Mouse (Mus musculus) liver, embryonic 12.5 days (tissue): Measurements from ENCODE around the gene Snw1. TPM values are rescaled to one million over a fixed set of nuclear protein-coding genes. Genes with fewer than 3 reads are reported as not detected.
A peak's percentile ranks its signal among the peaks of the same experiment; 100 is the strongest.

Experiments used
- ATAC-seq: fragments of 200-750 bp; cut with Nextera tagmentation; 2 replicates; pipeline ENCODE4 v1.8.0; 2017; ENCODE audit warnings: moderate number of reproducible peaks, mild to moderate bottlenecking, moderate library complexity
- H3K27ac ChIP-seq: fragments of 300-500 bp; sonication (generic); 2 replicates; pipeline ENCODE4 v1.5.1; 2016; ENCODE audit warnings: mild to moderate bottlenecking
- H3K27me3 ChIP-seq: fragments of 300-500 bp; sonication (generic); replicated peaks from 2 replicates; pipeline ENCODE4 v1.6.1; 2016; ENCODE audit warnings: mild to moderate bottlenecking, moderate library complexity
- H3K36me3 ChIP-seq: fragments of 300-500 bp; sonication (generic); 2 replicates; pipeline ENCODE4 v1.6.1; 2016; ENCODE audit warnings: mild to moderate bottlenecking, moderate library complexity
- H3K4me1 ChIP-seq: fragments of 300-500 bp; sonication (generic); 2 replicates; pipeline ENCODE4 v1.6.1; 2016
- H3K4me2 ChIP-seq: fragments of 300-500 bp; sonication (generic); 2 replicates; pipeline ENCODE4 v1.6.1; 2016; ENCODE audit warnings: mild to moderate bottlenecking, moderate library complexity
- H3K4me3 ChIP-seq: fragments of 300-500 bp; sonication (generic); 2 replicates; pipeline ENCODE4 v1.5.1; 2016; ENCODE audit warnings: mild to moderate bottlenecking, moderate library complexity
- H3K9ac ChIP-seq: fragments of 300-500 bp; sonication (generic); 2 replicates; pipeline ENCODE4 v1.6.1; 2016; ENCODE audit warnings: mild to moderate bottlenecking, moderate library complexity
- H3K9me3 ChIP-seq: fragments of 300-500 bp; sonication (generic); replicated peaks from 2 replicates; pipeline ENCODE4 v1.6.1; 2016; ENCODE audit warnings: mild to moderate bottlenecking, moderate library complexity
- WGBS: fragments of 180-500 bp; shearing (Covaris S2); methylation state at CpG from one replicate; pipeline ENCODE4 v1.1.7; 2016; ENCODE audit not compliant: insufficient replicate concordance; 5-methylcytosine and 5-hydroxymethylcytosine counted together
- polyA plus RNA-seq: library from polyadenylated mRNA; unstranded; fragments of >200 nt; fragmentation: Nextera tagmentation; extraction: Ambion mirVana; gene quantifications from 2 replicates; pipeline ENCODE4 v1.2.1, GENCODE M21; 2016

Snw1 gene
- polyA plus RNA-seq, 1 experiment from 2014 or later, result 85.6 TPM

DNA sequence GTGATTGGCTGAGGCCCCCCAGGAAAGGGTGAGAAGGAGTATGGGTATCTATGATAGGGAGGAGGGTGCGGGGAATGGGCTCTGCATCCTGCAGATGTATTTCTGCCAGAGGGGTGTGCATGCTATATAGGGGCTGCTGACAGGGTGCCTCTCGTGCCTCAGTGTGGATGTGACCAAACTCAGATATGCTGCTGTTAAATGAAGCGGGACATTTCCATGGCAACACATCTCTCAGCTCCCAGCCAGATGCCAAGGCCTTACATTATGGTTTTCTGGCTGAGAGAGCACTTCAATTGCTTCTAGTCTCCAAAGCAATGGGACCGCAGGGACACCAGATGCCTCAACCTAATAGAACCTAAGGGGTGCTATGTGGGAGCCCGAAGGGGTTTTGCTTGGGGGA is 53.2 kb downstream of the Snw1 start:
- no peak for ATAC-seq
- no peak overlapping the region for H3K27ac ChIP-seq
- H3K4me2 ChIP-seq, result no peak overlapping the region
- peaks cover 5% of the 10 kb centered on the region for H3K27me3 ChIP-seq
- no peak overlapping the region for H3K9ac ChIP-seq
- H3K9me3 ChIP-seq, result no peaks in the 10 kb centered on the region
- H3K4me1 ChIP-seq, result peaks cover 17% of the 10 kb centered on the region
- 77% methylated on average over 5 of the region's 5 CpGs for WGBS
- H3K4me3 ChIP-seq, result no peak overlapping the region
- H3K36me3 ChIP-seq, result peaks cover 17% of the 10 kb centered on the region

- Histone ChIP-seq H3K27ac (no peak overlapping the region), H3K9me3 (no peaks in the 10 kb centered on the region), H3K4me1 (peaks cover 16% of the 10 kb centered on the region), H3K9ac (no peak overlapping the region), H3K36me3 (no peaks in the 10 kb centered on the region), H3K27me3 (peaks cover 5% of the 10 kb centered on the region), H3K4me2 (no peak overlapping the region), H3K4me3 (no peak overlapping the region)
- ATAC-seq, result peak; percentile 61
- 8% methylated on average over 7 of the region's 7 CpGs for WGBS
These were observed 55.4 kb downstream of the Snw1 start for GRCm38 (mm10) chr12:87416690-87417089.

DNA sequence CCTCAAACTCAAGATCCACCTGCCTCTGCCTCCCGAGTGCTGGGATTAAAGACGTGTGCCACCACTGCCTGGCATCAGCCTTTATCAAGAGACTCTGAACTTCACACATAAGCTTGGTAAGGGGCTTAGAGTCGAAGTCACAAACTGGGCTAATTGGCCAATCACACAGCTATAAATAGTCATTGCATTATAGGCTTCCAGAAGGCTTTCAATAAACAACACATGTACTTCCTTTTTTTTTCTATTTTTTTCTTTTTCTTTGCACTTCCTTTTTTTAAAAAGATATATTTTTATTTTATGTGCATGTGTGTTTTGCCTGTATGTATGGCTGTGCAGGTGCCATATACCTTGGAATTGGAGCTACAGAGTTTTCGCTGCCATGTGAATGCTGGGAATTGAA is 56.7 kb downstream of the Snw1 start:
- Histone ChIP-seq H3K36me3 (no peaks in the 10 kb centered on the region), H3K4me2 (no peak overlapping the region), H3K27me3 (peaks cover 5% of the 10 kb centered on the region), H3K4me3 (no peak overlapping the region), H3K9me3 (no peaks in the 10 kb centered on the region), H3K27ac (no peak overlapping the region), H3K9ac (no peak overlapping the region), H3K4me1 (peaks cover 25% of the 10 kb centered on the region)
- 48% methylated on average over 4 of the region's 4 CpGs for WGBS
- no peak for ATAC-seq

DNA sequence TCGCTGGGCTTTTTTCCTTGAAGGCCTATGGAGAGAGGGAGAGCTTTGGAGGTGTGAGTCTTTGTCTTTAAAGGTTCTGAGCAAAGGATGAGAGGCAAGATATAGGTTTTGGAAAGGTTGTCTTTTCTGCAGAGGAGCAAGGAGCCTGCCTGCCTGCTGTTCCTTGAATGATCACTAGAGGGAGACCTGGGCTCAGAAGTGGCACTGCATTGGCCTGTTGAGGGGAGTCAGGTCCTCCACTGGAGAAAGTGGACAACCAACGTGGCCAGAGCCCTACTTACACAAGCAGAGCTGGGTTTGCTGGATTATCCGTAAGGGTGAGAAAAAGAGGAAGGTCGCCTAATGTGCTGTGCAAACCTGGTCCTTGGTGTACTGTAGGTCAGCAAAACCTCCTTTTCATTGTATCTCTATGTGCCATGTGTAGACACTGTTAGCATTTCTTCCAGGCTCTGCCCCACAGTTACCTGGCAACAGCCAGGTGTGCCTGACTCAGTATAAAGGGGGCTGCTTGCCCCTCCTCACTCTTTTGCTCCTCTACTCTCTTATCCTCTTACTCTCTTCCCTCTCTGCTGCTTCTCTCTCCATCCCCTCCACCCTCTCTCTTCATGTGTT is 58.8 kb downstream of the Snw1 start:
- Histone ChIP-seq H3K27me3 (peaks cover 5% of the 10 kb centered on the region), H3K4me1 (peaks cover 22% of the 10 kb centered on the region), H3K27ac (no peak overlapping the region), H3K4me3 (no peak overlapping the region), H3K36me3 (no peaks in the 10 kb centered on the region), H3K4me2 (no peak overlapping the region), H3K9ac (no peak overlapping the region), H3K9me3 (no peaks in the 10 kb centered on the region)
- 8% methylated on average over 4 of the region's 4 CpGs for WGBS
- ATAC-seq, result peak; percentile 46; the same call in 1 of the 2 replicates

DNA sequence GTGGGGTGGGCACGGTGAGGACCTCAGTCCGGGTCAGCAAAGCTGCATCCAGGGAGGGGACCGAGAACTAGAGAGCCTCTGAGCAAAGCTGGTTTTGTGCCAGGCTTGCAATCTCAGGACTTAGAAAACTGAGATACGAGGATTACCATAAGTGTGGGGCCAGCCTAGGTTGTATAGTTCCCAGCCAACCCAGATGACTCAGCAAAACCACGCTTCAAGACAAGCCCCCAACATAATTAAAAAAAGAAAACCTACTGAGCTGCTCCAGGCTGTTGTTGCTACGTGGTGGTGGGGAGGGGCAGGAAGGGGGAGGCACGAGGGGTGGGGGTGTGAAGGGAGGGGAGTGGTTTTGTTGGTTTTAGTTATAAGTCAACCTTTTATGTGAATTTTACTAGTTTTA is 61.1 kb downstream of the Snw1 start:
- Histone ChIP-seq H3K4me2 (no peak overlapping the region), H3K27me3 (no peaks in the 10 kb centered on the region; the same call in 1 of the 2 replicates), H3K27ac (no peak overlapping the region), H3K4me3 (no peak overlapping the region), H3K4me1 (peaks cover 31% of the 10 kb centered on the region), H3K9ac (no peak overlapping the region), H3K9me3 (no peaks in the 10 kb centered on the region), H3K36me3 (no peaks in the 10 kb centered on the region)
- WGBS, result 18% methylated on average over 7 of the region's 7 CpGs
- no peak for ATAC-seq

- no peak overlapping the region for H3K9ac ChIP-seq
- ATAC-seq, result no peak
- no peaks in the 10 kb centered on the region for H3K9me3 ChIP-seq
- H3K36me3 ChIP-seq, result no peaks in the 10 kb centered on the region
- no peaks in the 10 kb centered on the region; the same call in 1 of the 2 replicates for H3K27me3 ChIP-seq
- H3K27ac ChIP-seq, result no peak overlapping the region
- no peak overlapping the region for H3K4me2 ChIP-seq
- no peak overlapping the region for H3K4me3 ChIP-seq
- WGBS, result 56% methylated on average over 4 of the region's 4 CpGs
- peaks cover 31% of the 10 kb centered on the region for H3K4me1 ChIP-seq
These were observed 63.0 kb downstream of the Snw1 start for GRCm38 (mm10) chr12:87409123-87409522.

DNA sequence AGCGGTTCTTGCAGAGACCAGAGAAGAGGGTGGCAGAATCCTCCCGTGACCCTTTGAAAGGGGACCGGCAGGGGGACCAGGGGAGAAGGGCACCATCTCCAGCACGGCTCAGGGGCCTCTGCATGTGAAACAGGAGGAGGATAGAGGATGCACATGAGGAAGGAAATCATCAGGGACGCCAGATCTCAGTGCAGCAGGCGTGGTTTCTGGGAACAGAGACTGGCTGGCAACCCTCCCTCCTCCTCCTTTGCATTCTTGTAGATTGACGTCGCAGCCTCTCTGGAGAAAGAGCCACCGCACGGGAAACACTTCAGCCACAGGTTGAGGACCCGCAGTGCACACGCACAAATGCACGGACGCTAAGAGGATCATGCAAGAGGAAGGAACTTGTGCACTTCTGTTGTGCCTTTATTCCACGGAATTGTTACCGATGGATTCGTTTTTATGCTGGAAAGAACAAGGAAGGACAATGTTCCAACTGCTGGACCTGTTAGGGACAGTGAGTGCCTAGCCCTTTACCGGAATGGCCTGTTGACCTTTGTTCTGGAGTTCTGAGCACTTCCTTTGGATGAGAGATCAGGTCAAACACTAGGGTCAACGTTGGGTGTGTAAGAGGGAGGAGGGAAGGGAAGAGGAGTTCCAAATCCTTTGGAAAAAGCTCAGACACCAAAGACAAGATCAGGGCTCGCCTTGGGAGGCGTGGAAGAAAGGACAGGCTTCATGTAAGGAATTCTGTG is 64.0 kb downstream of the Snw1 start:
- Histone ChIP-seq H3K36me3 (no peaks in the 10 kb centered on the region), H3K9me3 (no peaks in the 10 kb centered on the region), H3K4me1 (peaks cover 27% of the 10 kb centered on the region), H3K27ac (no peak overlapping the region), H3K27me3 (no peaks in the 10 kb centered on the region; the same call in 1 of the 2 replicates), H3K9ac (no peak overlapping the region), H3K4me2 (peak overlapping the region; percentile 41), H3K4me3 (no peak overlapping the region)
- 14% methylated on average over 21 of the region's 21 CpGs for WGBS
- peak; percentile 43 for ATAC-seq

- peaks cover 20% of the 10 kb centered on the region for H3K4me1 ChIP-seq
- no peaks in the 10 kb centered on the region for H3K36me3 ChIP-seq
- no peak overlapping the region for H3K27ac ChIP-seq
- H3K9me3 ChIP-seq, result no peaks in the 10 kb centered on the region
- no peak overlapping the region for H3K4me3 ChIP-seq
- no peak overlapping the region for H3K9ac ChIP-seq
- H3K4me2 ChIP-seq, result no peak overlapping the region
- H3K27me3 ChIP-seq, result no peaks in the 10 kb centered on the region; the same call in 1 of the 2 replicates
- 66% methylated on average over 3 of the region's 3 CpGs for WGBS
- ATAC-seq, result no peak
These were observed 66.4 kb downstream of the Snw1 start for GRCm38 (mm10) chr12:87405721-87406120.

DNA sequence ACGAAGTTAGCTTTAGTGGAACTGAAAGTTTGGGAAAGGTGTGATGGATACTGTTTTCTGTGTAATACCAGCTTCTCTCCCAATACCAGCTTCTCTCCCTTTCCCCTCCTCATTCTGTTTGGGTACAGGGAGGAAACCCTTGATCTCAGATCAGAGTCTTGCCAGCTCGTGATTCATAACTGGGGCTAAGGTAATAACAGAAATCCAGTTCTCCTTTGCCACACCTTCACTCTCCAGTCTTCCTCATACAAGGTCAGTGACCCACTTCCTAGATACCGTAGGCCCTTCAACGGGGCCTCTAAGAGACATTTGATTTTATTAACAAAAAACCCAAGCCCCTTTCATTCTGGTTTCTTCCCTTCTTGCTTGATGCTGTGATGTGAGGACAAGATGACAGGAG is 66.9 kb downstream of the Snw1 start:
- H3K9me3 ChIP-seq, result no peaks in the 10 kb centered on the region
- no peak overlapping the region for H3K27ac ChIP-seq
- no peak for ATAC-seq
- no peak overlapping the region for H3K9ac ChIP-seq
- H3K36me3 ChIP-seq, result no peaks in the 10 kb centered on the region
- H3K4me2 ChIP-seq, result no peak overlapping the region
- no peaks in the 10 kb centered on the region; the same call in 1 of the 2 replicates for H3K27me3 ChIP-seq
- 66% methylated on average over 4 of the region's 4 CpGs for WGBS
- peaks cover 17% of the 10 kb centered on the region for H3K4me1 ChIP-seq
- H3K4me3 ChIP-seq, result no peak overlapping the region

GRCm38 (mm10) chr12:87401883-87402282 is 70.2 kb downstream of the Snw1 start:
- Histone ChIP-seq H3K4me2 (no peak overlapping the region), H3K4me3 (no peak overlapping the region), H3K4me1 (no peaks in the 10 kb centered on the region), H3K27me3 (no peaks in the 10 kb centered on the region), H3K27ac (no peak overlapping the region), H3K9me3 (no peaks in the 10 kb centered on the region), H3K36me3 (no peaks in the 10 kb centered on the region), H3K9ac (no peak overlapping the region)
- WGBS, result 60% methylated on average over 6 of the region's 6 CpGs
- no peak for ATAC-seq

DNA sequence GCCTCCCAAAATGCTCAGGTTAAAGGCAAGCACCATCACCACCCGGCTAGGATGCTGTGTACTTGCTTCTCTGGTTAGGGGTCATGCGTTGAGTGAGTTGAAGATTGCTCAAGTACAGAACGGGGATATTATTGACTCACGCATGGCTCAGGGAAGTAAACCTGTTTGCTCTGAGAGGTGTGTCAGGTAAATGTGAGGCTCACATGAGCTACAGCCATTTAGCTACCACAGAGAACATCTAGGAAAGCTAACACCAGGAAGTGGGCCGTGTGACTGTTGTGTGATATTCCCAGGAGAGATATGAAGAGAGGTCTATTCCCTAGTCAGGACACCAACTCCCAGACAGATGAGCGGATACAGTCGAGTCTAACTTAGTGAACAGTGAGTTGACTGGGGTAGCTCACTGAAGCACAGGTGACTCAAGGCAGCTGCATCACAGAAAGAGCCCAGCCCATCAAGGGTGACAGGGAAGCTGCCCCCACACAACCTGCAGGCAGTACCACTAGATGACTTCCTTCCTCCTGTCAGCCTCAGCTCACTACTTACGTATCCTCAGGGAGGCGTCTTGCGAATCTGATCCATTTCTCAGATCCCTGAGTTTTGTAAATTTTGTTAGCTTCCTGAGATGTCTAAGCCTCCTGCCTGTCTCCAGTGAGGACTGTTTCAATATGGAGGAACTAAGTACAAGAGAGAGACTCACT is 72.8 kb downstream of the Snw1 start:
- H3K36me3 ChIP-seq, result no peaks in the 10 kb centered on the region
- no peak for ATAC-seq
- no peak overlapping the region for H3K4me3 ChIP-seq
- no peaks in the 10 kb centered on the region for H3K9me3 ChIP-seq
- WGBS, result 63% methylated on average over 10 of the region's 10 CpGs
- no peak overlapping the region for H3K4me2 ChIP-seq
- no peak overlapping the region for H3K27ac ChIP-seq
- no peaks in the 10 kb centered on the region for H3K4me1 ChIP-seq
- H3K9ac ChIP-seq, result no peak overlapping the region
- H3K27me3 ChIP-seq, result no peaks in the 10 kb centered on the region
